Mouse (Mus musculus) hindbrain, embryonic 13.5 days (tissue): ENCODE measurements around the gene Zfp689. TPM values are rescaled to one million over a fixed set of nuclear protein-coding genes. Genes with fewer than 3 reads are reported as not detected.
A peak's percentile ranks its signal among the peaks of the same experiment; 100 is the strongest.
"Not testable (repeated sequence)": the region's sequence is repeated elsewhere in the genome, so short reads cannot be mapped to it uniquely, and the experiment has no call there.

Source experiments
- ATAC-seq: fragments of 200-750 bp; cut with Nextera tagmentation; 2 replicates; pipeline ENCODE4 v1.8.0; 2017; ENCODE audit warnings: moderate TSS enrichment; ENCODE audit not compliant: low FRiP score
- H3K27ac ChIP-seq: fragments of 300-500 bp; sonication (generic); 2 replicates; pipeline ENCODE4 v1.5.1; 2015; ENCODE audit warnings: inconsistent platforms, mild to moderate bottlenecking, moderate library complexity
- H3K27me3 ChIP-seq: fragments of 300-500 bp; sonication (generic); 2 replicates; pipeline ENCODE4 v1.6.1; 2015; ENCODE audit warnings: mild to moderate bottlenecking, inconsistent platforms
- H3K36me3 ChIP-seq: fragments of 300-500 bp; sonication (generic); 2 replicates; pipeline ENCODE4 v1.6.1; 2015; ENCODE audit warnings: mild to moderate bottlenecking, inconsistent platforms
- H3K4me1 ChIP-seq: fragments of 300-500 bp; sonication (generic); replicated peaks from 2 replicates; pipeline ENCODE4 v1.6.1; 2015; ENCODE audit warnings: inconsistent platforms
- H3K4me2 ChIP-seq: fragments of 300-500 bp; sonication (generic); 2 replicates; pipeline ENCODE4 v1.6.1; 2015; ENCODE audit warnings: inconsistent platforms, mild to moderate bottlenecking, moderate library complexity
- H3K4me3 ChIP-seq: fragments of 300-500 bp; sonication (generic); 2 replicates; pipeline ENCODE4 v1.5.1; 2015; ENCODE audit warnings: mild to moderate bottlenecking, inconsistent platforms
- H3K9ac ChIP-seq: fragments of 300-500 bp; sonication (generic); 2 replicates; pipeline ENCODE4 v1.6.1; 2015; ENCODE audit warnings: mild to moderate bottlenecking, inconsistent platforms
- H3K9me3 ChIP-seq: fragments of 300-500 bp; sonication (generic); 2 replicates; pipeline ENCODE4 v1.6.1; 2016; ENCODE audit warnings: inconsistent platforms
- WGBS: fragments of 180-500 bp; shearing (Covaris S2); methylation state at CpG from one replicate; pipeline ENCODE4 v1.1.7; 2015; 5-methylcytosine and 5-hydroxymethylcytosine counted together
- polyA plus RNA-seq: library from polyadenylated mRNA; unstranded; fragments of >200 nt; fragmentation: Nextera tagmentation; extraction: Ambion mirVana; gene quantifications from 2 replicates; pipeline ENCODE4 v1.2.1, GENCODE M21; 2015

Gene Zfp689
- polyA plus RNA-seq, 1 experiment from 2014 or later = 15.0 TPM

DNA sequence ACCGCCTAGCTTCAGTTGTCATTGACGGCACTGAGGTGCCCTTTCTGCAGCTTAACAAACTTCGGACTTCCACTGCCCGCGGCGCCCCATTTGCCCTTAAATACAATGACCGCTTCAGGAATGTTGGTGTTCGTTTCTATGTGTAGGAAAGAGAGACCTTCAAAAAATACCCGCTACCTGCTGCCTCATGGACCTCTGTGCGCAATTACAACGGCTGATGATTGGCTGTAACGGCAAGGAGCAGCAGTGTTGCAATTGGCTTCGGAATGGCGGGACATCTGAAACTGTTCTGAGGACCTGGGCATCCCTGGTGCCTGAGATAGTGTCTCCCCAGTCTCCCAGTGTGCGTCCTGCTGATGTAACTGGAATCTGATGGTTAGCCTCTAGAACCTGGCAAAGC lies 26.7 kb downstream of the Zfp689 start:
- peak; percentile 87 for ATAC-seq
- peak overlapping the region; percentile 90 for H3K9ac ChIP-seq
- peak overlapping the region; percentile 83 for H3K27ac ChIP-seq
- peak overlapping the region; percentile 75 for H3K4me3 ChIP-seq
- H3K4me2 ChIP-seq = peak overlapping the region; percentile 98
- H3K27me3 ChIP-seq = peaks cover 14% of the 10 kb centered on the region
- H3K36me3 ChIP-seq = peaks cover 18% of the 10 kb centered on the region
- under 1% methylated on average over 15 of the region's 15 CpGs for WGBS
- peaks cover 14% of the 10 kb centered on the region for H3K4me1 ChIP-seq
- H3K9me3 ChIP-seq = no peaks in the 10 kb centered on the region

DNA sequence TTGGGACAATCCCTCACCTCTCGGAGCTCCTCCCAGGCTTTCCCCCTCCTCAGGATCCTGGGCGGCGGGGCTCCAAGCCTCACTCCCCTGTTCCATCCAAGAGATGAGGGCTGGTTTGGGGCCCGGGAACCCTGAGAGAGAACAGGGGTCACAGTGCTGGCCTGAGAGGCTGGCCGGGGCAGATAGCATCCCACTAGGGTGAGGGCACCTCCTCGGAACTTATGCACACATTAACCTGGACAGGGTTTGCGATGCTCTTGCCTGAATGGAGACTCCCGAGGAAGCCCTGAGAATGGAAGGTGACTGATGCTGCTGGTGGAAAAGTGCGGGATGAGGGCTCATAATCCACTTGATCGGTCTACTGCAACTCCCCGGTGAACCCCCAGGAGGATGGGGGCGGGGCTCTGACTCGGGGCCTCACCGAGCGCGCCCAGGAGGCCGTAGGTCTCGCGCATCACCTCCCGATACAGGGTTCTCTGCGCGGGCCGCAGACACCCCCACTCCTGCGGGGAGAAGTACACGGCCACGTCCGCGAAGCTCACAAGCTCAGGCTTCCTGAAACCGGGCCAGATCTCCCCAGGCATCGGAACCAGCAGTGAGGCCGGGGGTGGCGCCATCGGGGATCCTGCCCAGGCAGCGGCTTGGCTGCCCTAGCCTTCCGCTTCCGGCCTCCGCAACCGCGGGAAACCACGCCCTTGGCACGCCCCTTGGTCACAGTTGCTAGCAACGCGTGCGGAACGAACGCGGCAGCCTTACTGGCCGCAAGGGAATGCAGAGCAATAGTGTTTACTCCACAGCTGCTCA lies 27.4 kb downstream of the Zfp689 start, which contains the start of gene Zfp688:
Gene Zfp688, minus strand, starts transcription at position 681 of the 804 bp plus-strand sequence.
- ATAC-seq = peak; percentile 96
- 1% methylated on average over 47 of the region's 48 CpGs for WGBS

GRCm38 (mm10) chr7:127411418-127411817 lies 37.5 kb downstream of the Zfp689 start:
- Histone ChIP-seq H3K9ac (no peak overlapping the region), H3K27me3 (no peaks in the 10 kb centered on the region), H3K4me3 (no peak overlapping the region), H3K27ac (no peak overlapping the region), H3K9me3 (no peaks in the 10 kb centered on the region), H3K36me3 (peaks cover 9% of the 10 kb centered on the region; the same call in 1 of the 2 replicates), H3K4me1 (peaks cover 3% of the 10 kb centered on the region), H3K4me2 (no peak overlapping the region)
- ATAC-seq = no peak
- 85% methylated on average over 2 of the region's 2 CpGs for WGBS

More for the DNA sequence above, 27.4 kb downstream of the Zfp689 start, which contains the start of gene Zfp688:
- peak within 1 kb of the TSS; percentile 83 for H3K27ac ChIP-seq
- H3K4me1 ChIP-seq = peaks cover 14% of the 10 kb centered on the region
- H3K9me3 ChIP-seq = no peaks in the 10 kb centered on the region
- H3K4me3 ChIP-seq = peak within 1 kb of the TSS; percentile 75
- H3K4me2 ChIP-seq = peak within 1 kb of the TSS; percentile 98
- peak within 1 kb of the TSS; percentile 90 for H3K9ac ChIP-seq
- peaks cover 14% of the 10 kb centered on the region for H3K27me3 ChIP-seq
- H3K36me3 ChIP-seq = peaks cover 18% of the 10 kb centered on the region

DNA sequence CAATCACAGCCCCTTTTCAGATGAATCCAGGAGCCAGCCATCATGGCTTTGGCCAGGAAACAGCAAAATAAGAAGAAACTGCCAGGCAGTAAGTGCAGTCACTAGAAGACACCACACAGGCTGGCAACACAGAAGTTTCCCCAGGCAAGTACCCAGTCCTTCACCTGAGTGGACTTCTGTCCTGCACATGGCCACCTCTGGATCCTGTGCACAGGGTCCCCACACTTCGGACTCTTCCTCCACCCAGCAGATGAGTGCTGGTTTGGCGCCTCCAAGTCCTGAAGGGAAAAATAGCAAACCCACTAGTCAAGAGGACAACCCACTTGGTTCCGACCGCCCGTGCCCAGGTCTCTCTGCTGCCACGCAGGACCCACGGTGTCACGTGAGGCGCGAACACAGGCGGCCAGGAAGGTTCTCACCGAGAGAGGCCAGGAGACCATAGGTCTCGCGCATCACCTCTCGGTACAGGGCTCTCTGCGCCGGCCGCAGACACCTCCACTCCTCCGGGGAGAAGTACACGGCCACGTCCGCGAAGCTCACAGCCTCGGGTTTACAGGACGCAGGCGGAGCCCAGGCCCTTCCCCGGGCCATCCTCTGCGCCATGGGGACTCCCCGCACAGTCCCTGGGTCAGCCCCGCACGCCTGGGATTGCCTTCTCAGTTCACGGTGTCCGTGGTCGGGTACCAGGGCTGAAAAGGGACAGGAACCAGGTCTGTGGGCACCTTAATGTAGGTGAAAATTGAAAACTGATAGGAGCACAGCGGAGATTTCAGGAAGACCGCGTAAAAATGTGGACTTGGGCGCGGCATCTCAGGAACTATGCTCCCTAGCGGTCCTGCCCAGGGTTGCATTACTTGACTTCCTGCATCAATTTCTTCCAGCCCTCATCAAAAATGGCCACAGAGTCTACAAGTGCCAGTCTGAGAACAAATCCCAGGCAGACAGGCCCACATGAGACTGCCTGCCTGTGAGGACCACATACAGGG lies 42.7 kb downstream of the Zfp689 start, which contains the start of gene Zfp764:
Gene Zfp764, minus strand, starts transcription at position 821 of the 986 bp plus-strand sequence.
- peak within 1 kb of the TSS; percentile 83 for H3K9ac ChIP-seq
- peak within 1 kb of the TSS; percentile 56 for H3K4me3 ChIP-seq
- H3K36me3 ChIP-seq, H3K9me3 ChIP-seq, H3K27me3 ChIP-seq: not testable (repeated sequence)
- H3K4me2 ChIP-seq = peak within 1 kb of the TSS; percentile 90
- 8% methylated on average over 37 of the region's 40 CpGs for WGBS
- H3K27ac ChIP-seq = peak within 1 kb of the TSS; percentile 85
- H3K4me1 ChIP-seq = peaks cover 11% of the 10 kb centered on the region
- ATAC-seq = peak; percentile 89

DNA sequence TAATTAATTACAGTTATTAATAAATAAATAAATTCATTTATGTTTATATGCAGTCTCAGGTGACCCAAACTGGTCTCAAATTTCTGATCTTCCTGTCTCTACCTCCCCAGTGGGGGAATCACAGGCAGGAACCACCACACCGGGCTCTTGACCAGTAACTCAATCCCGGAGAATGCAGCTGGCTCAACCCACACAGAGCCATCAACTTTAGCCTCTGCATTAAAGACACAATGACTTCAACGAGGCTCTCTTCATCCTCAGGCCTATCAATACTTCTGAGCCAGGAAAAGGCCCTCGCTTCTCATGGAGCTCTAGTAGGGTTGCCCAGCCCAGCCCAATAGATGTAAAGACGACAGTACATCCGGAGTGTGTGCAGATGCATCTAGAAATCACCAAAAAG lies 44.9 kb downstream of the Zfp689 start:
- not testable (repeated sequence) for H3K27me3 ChIP-seq, H3K4me3 ChIP-seq, H3K36me3 ChIP-seq, H3K27ac ChIP-seq, ATAC-seq, H3K9me3 ChIP-seq, H3K9ac ChIP-seq, H3K4me2 ChIP-seq
- WGBS = 95% methylated on average over 6 of the region's 6 CpGs
- peaks cover 11% of the 10 kb centered on the region for H3K4me1 ChIP-seq

DNA sequence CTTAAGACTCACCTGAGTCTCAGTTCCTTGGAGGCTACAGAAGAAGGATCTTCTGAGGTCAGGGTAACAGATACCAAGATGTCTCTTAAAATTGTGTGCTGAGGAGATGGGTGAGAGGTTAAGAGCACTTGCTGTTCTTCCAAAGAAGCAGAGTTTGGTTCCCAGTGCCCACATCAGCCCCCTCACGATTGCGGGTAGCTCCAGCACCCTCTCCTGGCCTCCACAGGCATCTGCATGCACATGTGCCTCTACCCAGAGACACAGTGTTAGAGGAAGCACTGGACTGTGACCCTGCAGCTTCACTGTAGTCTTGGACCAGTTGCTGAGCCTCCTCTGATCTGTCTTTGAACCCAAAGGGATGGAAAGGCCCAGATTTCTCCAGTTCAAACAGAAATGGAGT lies 46.0 kb downstream of the Zfp689 start:
- WGBS = 52% methylated on average over 2 of the region's 2 CpGs
- H3K4me1 ChIP-seq = peaks cover 11% of the 10 kb centered on the region
- H3K27ac ChIP-seq = no peak overlapping the region
- no peak for ATAC-seq
- no peak overlapping the region for H3K4me3 ChIP-seq
- 0 out of 2 replicates have a peak, but pooled peaks cover 4% of the 10 kb centered on the region for H3K27me3 ChIP-seq
- no peak overlapping the region for H3K9ac ChIP-seq
- no peak overlapping the region for H3K4me2 ChIP-seq
- no peaks in the 10 kb centered on the region for H3K9me3 ChIP-seq
- H3K36me3 ChIP-seq = peaks cover 4% of the 10 kb centered on the region; the same call in 1 of the 2 replicates

DNA sequence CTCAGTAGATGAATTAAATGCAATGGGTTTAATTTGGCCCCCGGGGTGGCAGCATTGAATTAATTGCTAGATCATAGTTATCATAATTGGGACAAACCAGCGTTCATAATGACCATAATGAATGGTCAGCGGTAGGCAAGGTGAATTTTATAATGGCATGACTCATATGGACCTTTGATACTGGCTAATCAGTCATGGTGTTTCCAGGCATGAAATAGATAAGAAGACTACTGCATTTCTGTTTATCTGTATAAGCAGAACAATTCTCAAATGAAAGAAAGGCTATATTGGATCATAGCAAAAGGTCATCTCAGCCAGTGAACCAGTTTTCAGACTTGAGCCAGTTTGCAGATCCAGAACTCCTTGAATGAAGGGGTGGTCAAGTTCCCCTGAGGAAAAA lies 48.6 kb downstream of the Zfp689 start:
- Histone ChIP-seq H3K9me3 (no peaks in the 10 kb centered on the region), H3K4me1 (no peaks in the 10 kb centered on the region), H3K4me2 (no peak overlapping the region), H3K9ac (no peak overlapping the region), H3K36me3 (peaks cover 4% of the 10 kb centered on the region; the same call in 1 of the 2 replicates), H3K27me3 (peaks cover 17% of the 10 kb centered on the region), H3K4me3 (no peak overlapping the region), H3K27ac (no peak overlapping the region)
- no peak for ATAC-seq
- WGBS = 65% methylated on average over 3 of the region's 3 CpGs

DNA sequence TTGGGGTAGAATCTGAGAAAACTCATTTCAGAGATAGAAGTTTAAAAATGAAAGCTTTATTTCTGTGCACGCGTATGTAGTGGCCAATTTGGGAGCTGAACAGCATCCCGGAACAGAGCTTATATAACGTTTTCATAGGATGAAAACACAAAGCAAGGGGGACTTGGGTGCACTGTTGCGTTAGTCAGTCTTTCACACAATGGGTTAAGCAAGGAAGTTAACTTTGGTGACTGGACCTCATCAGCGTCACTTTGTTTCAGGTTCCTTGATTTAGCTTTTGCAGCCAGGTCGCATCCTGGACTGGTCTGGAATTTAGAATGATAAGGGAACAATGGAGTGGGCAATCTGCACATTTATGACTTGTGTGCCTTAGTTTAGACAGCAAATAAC lies 55.0 kb downstream of the Zfp689 start:
- peaks cover 15% of the 10 kb centered on the region for H3K36me3 ChIP-seq
- H3K4me2 ChIP-seq = peak overlapping the region; percentile 85
- peak overlapping the region; percentile 67 for H3K9ac ChIP-seq
- H3K4me1 ChIP-seq = peaks cover 16% of the 10 kb centered on the region
- ATAC-seq = peak; percentile 37; the same call in 1 of the 2 replicates
- peak overlapping the region; percentile 89 for H3K27ac ChIP-seq
- H3K9me3 ChIP-seq = no peaks in the 10 kb centered on the region
- 27% methylated on average over 7 of the region's 7 CpGs for WGBS
- peak overlapping the region; percentile 65 for H3K4me3 ChIP-seq
- peaks cover 13% of the 10 kb centered on the region for H3K27me3 ChIP-seq

- peak within 1 kb of the TSS; percentile 65 for H3K4me3 ChIP-seq
- no peaks in the 10 kb centered on the region for H3K9me3 ChIP-seq
- H3K27me3 ChIP-seq = peaks cover 13% of the 10 kb centered on the region
- WGBS = under 1% methylated on average over 45 of the region's 45 CpGs
- peak within 1 kb of the TSS; percentile 84 for H3K9ac ChIP-seq
- ATAC-seq = peak; percentile 93
- H3K27ac ChIP-seq = peak within 1 kb of the TSS; percentile 89
- peaks cover 15% of the 10 kb centered on the region for H3K36me3 ChIP-seq
- peaks cover 16% of the 10 kb centered on the region for H3K4me1 ChIP-seq
- peak within 1 kb of the TSS; percentile 85 for H3K4me2 ChIP-seq
Observed at GRCm38 (mm10) chr7:127393157-127393943, 55.6 kb downstream of the Zfp689 start, which contains the start of gene E430018J23Rik. E430018J23Rik (minus strand) TSS chr7:127393629.

DNA sequence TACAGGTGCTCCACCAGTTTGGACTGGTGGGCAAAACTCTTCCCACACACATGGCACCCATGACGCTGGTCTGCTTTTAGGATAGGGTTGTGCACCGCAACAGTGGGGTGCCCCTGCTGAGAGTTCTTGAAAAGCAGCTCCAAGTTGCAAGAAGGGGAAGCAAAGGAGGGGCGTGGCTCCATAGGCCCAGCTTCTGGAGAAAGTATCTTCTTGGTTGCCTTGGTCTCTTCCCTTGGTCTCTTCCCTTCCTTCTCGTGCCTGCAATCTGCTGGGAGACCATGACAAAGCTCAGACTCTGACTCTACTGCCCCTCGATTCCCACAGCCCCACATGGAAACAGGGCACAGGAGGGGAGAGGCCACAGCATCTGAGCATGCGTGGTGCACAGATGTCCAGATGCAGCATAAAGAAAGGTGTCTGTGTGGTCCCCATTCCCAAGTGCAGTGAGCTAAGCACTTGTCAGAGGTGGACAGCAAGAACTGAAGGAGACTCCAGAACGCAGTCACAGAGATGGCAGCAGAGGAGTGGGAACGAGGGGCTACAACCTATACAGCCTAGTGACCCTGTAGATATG lies 56.6 kb downstream of the Zfp689 start:
- peak overlapping the region; percentile 85 for H3K4me2 ChIP-seq
- H3K36me3 ChIP-seq = peaks cover 15% of the 10 kb centered on the region
- H3K27ac ChIP-seq = 0 out of 2 replicates have a peak overlapping the region, but pooled peaks have one; percentile 89
- WGBS = 87% methylated on average over 8 of the region's 8 CpGs
- peak overlapping the region; percentile 65 for H3K4me3 ChIP-seq
- peak overlapping the region; percentile 84 for H3K9ac ChIP-seq
- H3K27me3 ChIP-seq = peaks cover 8% of the 10 kb centered on the region
- H3K9me3 ChIP-seq = no peaks in the 10 kb centered on the region
- no peak for ATAC-seq
- H3K4me1 ChIP-seq = peaks cover 16% of the 10 kb centered on the region
